Mouse (Mus musculus) brain, embryonic 14.5 days (tissue): ENCODE data around the gene Kcnk3. TPM values are rescaled to one million over a fixed set of nuclear protein-coding genes. Genes with fewer than 3 reads are reported as not detected.

Experiments
- DNase-seq: peaks from one replicate; pipeline ENCODE4 v3.0.0-alpha.2; 2011; ENCODE audit warnings: low read depth
- CTCF ChIP-seq: fragments of 200-500 bp; IDR thresholded peaks from 2 replicates; pipeline ENCODE4 v1.5.1; 2012; ENCODE audit warnings: inconsistent platforms, mild to moderate bottlenecking, moderate library complexity, borderline replicate concordance; ENCODE audit not compliant: insufficient read depth, insufficient read length; ENCODE audit errors: extremely low read depth
- POLR2A ChIP-seq: fragments of 200-500 bp; IDR thresholded peaks from 2 replicates; pipeline ENCODE4 v1.6.1; 2012; ENCODE audit warnings: mild to moderate bottlenecking, inconsistent platforms, borderline replicate concordance; ENCODE audit not compliant: poor library complexity, insufficient read depth, insufficient read length, severe bottlenecking; ENCODE audit errors: extremely low read depth
- polyA plus RNA-seq: library from polyadenylated mRNA; depleted of rRNA; stranded (reverse); fragments of >200 nt; gene quantifications from 2 replicates; pipeline ENCODE4 v1.2.3, GENCODE M21; 2012

Kcnk3 gene
- polyA plus RNA-seq, 1 experiment = 10.9 TPM

- TF ChIP-seq CTCF (no peak), POLR2A (no peak)
- DNase-seq = peak; percentile 83
Observed at GRCm38 (mm10) chr5:30606424-30607073, 18.6 kb downstream of the Kcnk3 start.

DNA sequence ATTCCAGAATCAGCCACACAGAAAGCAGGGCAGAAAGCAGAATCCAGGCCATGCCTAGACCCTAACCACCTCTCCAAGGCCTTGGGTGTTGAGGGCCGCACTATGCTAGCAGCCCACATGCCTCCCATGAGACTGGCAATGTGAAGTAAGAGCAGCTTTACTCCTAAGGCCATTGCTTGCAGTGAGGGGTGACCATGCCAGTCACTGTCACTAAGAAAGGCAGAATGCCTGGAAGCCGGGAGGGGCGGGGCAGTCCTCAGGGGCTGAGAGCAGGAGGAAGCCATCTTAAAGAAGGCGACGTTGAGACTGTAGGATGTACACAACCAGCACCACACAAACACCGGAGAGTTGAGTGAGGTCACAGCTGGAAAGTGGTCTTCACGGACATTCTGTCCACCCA, 21.1 kb downstream of the Kcnk3 start:
- no peak for TF ChIP-seq POLR2A
- no peak for TF ChIP-seq CTCF
- no peak for DNase-seq

DNA sequence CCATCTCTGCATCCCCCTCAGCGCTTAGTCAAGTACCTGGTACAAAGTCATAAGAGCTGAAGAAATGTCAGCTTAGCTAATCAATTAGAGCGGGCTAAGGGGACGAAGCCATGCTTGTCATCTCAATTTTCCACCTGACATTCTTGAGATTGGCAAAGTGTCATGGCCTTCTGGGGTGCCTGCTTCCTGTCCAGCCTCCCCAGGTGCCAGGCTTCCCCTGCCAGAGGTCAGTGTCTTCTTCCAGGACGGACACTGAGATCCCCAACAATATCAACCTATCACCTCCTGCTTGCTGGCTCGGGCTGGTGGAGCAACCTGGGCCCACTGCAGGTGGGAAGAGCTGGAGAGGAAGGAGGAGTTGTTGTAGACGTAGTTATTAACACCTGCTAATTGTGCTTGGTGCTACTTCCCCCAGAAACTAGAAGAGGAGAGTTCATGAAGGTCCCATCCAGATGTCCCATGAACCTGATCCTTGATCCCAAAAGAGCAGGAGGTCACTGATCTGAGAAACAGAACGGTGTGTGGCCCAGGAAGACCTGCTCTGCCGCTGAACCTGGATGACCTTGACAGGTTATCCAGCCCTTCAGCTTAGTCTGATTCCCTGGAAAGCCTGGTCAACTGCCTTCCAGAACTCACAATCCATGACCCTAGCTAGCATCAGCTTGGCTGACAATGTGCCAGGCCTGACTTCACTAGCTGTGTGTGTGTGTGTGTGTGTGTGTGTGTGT, 22.1 kb downstream of the Kcnk3 start:
- DNase-seq = no peak
- TF ChIP-seq CTCF = no peak
- TF ChIP-seq POLR2A = no peak

GRCm38 (mm10) chr5:30611091-30611490, 23.1 kb downstream of the Kcnk3 start:
- DNase-seq = no peak
- TF ChIP-seq POLR2A (no peak), CTCF (no peak)

GRCm38 (mm10) chr5:30611689-30612088, 23.7 kb downstream of the Kcnk3 start:
- DNase-seq = no peak
- TF ChIP-seq POLR2A (no peak), CTCF (no peak)

DNA sequence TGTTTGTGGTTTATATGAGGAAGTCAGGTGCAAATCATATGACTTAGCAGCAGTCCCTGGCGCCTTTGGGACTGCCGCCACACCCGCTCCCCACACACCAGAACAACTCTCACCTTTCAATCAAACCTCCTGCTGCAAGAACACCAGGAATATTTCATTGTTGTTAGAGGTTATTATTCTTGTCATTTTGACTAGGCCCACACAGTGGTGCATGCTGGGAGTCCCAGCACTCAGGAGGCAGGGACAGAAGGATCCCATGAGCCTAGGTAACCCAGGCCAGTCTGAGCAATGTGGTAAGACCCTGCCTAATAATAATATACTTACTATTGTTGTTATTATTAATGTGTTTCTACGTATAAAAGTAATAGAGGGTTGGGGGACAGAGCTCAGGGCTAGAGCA, 24.6 kb downstream of the Kcnk3 start:
- TF ChIP-seq POLR2A = no peak
- no peak for TF ChIP-seq CTCF
- no peak for DNase-seq

DNA sequence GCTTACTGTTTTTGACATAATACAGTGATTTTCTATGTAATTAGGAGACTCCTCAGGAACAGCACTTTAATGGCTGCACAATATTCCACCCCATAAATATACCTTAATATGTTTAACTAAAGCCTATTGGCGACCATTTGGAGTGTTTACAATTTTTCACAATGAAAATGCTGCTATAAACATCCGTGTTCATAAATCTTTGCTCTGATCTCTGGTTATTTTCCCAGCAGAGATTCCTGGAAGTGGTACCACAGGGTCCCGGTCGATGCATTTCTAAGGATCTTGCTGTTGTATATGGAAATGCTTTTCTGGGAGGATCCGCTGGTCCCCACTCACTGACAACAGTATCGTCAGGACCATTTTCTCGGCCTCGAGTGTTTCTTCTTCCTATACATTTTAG, 25.3 kb downstream of the Kcnk3 start:
- DNase-seq = no peak
- no peak for TF ChIP-seq POLR2A
- no peak for TF ChIP-seq CTCF

- peak; percentile 67 for DNase-seq
- TF ChIP-seq CTCF = no peak
- TF ChIP-seq POLR2A = no peak
Observed at GRCm38 (mm10) chr5:30614221-30614620, 26.3 kb downstream of the Kcnk3 start.

DNA sequence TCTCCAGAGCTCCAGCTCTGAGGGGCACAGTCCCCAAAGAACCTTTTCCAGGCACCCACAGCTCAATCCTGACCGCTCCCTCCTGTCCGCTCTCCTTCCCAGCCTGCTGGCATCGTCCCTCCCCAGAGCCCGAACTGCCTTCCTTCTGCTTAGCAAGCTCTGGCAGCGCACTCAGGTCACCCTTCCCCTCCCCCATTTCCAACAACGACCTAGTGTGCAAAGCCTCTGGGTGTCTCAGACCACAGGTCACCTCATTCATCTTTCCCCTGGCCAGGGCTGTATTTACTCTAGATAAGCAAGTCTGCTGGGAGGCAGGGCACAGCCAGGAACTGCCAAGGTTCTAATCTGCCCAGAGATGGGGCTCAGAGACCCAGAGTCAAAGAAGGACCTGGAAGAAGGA, 27.4 kb downstream of the Kcnk3 start:
- TF ChIP-seq POLR2A (no peak), CTCF (no peak)
- DNase-seq = no peak

DNA sequence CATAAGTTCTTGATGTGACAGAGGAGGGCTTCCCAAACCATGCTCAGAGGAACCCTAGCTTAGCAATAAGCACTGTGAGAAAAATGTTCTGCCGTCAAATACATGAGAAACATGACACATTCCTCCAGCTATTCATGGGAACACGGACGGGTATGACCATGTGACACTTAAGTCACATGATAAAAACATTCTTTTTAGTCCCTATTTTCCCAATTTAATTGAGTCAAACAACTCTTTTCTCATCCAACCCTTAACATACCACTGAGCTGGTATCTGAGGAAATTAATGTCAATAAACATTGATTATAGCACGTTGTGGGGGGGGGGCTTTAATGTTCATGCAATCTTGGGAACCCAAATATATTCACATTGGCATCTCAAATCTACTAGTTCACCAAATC, 27.8 kb downstream of the Kcnk3 start:
- TF ChIP-seq POLR2A = no peak
- TF ChIP-seq CTCF = no peak
- DNase-seq = no peak

DNA sequence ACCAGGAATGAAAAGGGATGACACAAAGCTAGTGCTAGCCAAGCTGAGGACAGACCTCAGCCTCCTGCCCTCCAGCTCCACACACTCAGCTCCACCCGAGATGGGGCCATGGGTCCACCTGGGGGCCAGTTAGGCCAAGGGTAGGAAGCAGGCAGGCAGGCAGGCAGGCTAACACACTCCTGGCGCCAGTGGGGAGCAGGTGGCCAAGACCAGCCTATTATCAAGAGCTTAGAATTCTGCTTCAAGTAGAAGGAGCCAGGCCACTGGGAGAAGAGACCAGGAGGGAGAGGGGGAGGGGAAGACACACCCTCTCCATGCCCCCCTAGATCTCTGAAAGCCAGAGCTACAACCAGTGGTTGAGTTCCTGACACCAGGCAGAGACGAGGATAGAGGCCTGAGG, 28.7 kb downstream of the Kcnk3 start:
- TF ChIP-seq CTCF = no peak
- TF ChIP-seq POLR2A = no peak
- peak; percentile 42 for DNase-seq

DNA sequence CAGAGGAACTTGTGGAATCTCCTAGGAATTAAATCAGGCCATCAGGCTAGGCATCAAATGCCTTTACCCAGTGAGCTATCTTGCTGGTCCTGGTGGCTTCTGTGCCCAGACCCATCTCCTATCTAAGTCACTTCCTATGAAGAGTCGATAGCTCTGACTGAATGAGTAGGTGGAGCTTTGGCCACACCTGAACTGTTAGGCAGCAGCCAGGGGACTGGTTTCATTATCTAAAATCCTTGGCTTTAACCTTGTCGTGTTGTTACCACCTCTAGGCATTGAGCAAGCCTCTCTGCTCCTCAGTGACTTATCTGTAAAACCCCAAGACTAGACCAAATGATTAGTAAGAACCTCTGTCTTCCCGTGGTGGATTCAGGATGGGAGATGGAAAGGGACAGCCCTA, 29.4 kb downstream of the Kcnk3 start:
- DNase-seq = no peak
- no peak for TF ChIP-seq CTCF
- no peak for TF ChIP-seq POLR2A

DNA sequence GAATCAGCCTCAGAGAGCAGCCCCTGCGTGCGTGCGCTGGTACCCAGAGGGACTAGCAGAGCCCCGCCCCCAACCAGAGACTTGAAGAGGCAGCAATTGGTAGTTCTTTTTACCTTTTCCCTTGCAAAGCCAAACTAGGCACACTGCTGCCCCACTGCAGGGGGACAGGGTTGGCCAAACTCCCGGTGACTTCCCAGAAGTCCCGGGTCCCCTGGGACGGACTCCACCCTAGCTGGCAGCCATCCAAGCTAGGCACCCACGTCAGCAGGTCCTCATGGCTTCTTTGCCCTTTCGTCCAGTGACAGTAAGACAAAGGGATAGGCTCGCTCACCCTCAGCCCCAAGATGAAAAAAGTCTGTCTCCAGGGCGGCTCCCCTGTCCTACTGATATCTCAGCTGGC, 29.9 kb downstream of the Kcnk3 start:
- no peak for DNase-seq
- TF ChIP-seq POLR2A (no peak), CTCF (no peak)
